Mouse (Mus musculus) megakaryocyte, embryonic 14.5 days (primary cell): ENCODE results near the gene Ercc1. TPM values are rescaled to one million over a fixed set of nuclear protein-coding genes. Genes with fewer than 3 reads are reported as not detected.

Experiments
- H3K27me3 ChIP-seq: replicated peaks from 2 replicates; pipeline ENCODE3; 2012; ENCODE audit warnings: inconsistent platforms
- H3K36me3 ChIP-seq: replicated peaks from 2 replicates; pipeline ENCODE3; 2012; ENCODE audit warnings: low read length, inconsistent platforms, mixed read lengths
- H3K4me1 ChIP-seq: 2 replicates; pipeline ENCODE4 v1.6.1; 2012; ENCODE audit warnings: inconsistent platforms
- H3K4me3 ChIP-seq: replicated peaks from 2 replicates; pipeline ENCODE3; 2012; ENCODE audit warnings: moderate library complexity, mild to moderate bottlenecking, inconsistent platforms
- H3K9me3 ChIP-seq: 2 replicates; pipeline ENCODE4 v1.6.1; 2012; ENCODE audit warnings: inconsistent platforms
- FLI1 ChIP-seq: IDR thresholded peaks from 2 replicates; pipeline ENCODE4 v1.6.1; 2012; ENCODE audit warnings: low read length, inconsistent platforms, mixed read lengths
- GATA1 ChIP-seq: IDR thresholded peaks from 3 replicates; pipeline ENCODE4 v1.6.1; 2012; ENCODE audit warnings: mixed read lengths, low read length, inconsistent platforms, borderline replicate concordance
- polyA plus RNA-seq: library from polyadenylated mRNA; stranded (reverse); fragments of >175 nt; gene quantifications from 2 replicates; pipeline ENCODE4 v1.2.3, GENCODE M21; 2012; ENCODE audit warnings: low replicate concordance; ENCODE audit not compliant: insufficient read depth

Ercc1 gene
- polyA plus RNA-seq, 1 experiment = 52.2 TPM

GRCm38 (mm10) chr7:19309278-19309883 lies 35.2 kb upstream of the Ercc1 start:
- no peaks in the 10 kb centered on the region for H3K36me3 ChIP-seq
- peaks cover 70% of the 10 kb centered on the region for H3K4me1 ChIP-seq
- H3K27me3 ChIP-seq = peaks cover 47% of the 10 kb centered on the region
- peaks cover 6% of the 10 kb centered on the region for H3K9me3 ChIP-seq
- TF ChIP-seq FLI1 (no peak), GATA1 (no peak)
- peak overlapping the region; percentile 91 for H3K4me3 ChIP-seq

- no peak for TF ChIP-seq FLI1
- no peak for TF ChIP-seq GATA1
- peak within 1 kb of the TSS; percentile 91 for H3K4me3 ChIP-seq
- peaks cover 6% of the 10 kb centered on the region for H3K9me3 ChIP-seq
- peaks cover 47% of the 10 kb centered on the region for H3K27me3 ChIP-seq
- H3K36me3 ChIP-seq = no peaks in the 10 kb centered on the region
- peaks cover 63% of the 10 kb centered on the region for H3K4me1 ChIP-seq
Observed at GRCm38 (mm10) chr7:19309884-19310641, 34.5 kb upstream of the Ercc1 start, which contains the start of gene Fosb. TSS of gene Fosb (minus strand) at chr7:19310051.

GRCm38 (mm10) chr7:19311991-19312390 lies 32.6 kb upstream of the Ercc1 start:
- peaks cover 47% of the 10 kb centered on the region for H3K27me3 ChIP-seq

GRCm38 (mm10) chr7:19314033-19314432 lies 30.5 kb upstream of the Ercc1 start:
- Histone ChIP-seq H3K9me3 (peaks cover 6% of the 10 kb centered on the region), H3K27me3 (peaks cover 60% of the 10 kb centered on the region), H3K36me3 (no peaks in the 10 kb centered on the region), H3K4me3 (no peak overlapping the region), H3K4me1 (peaks cover 63% of the 10 kb centered on the region)
- TF ChIP-seq GATA1 = no peak
- no peak for TF ChIP-seq FLI1

More at GRCm38 (mm10) chr7:19311991-19312390, 32.6 kb upstream of the Ercc1 start:
- TF ChIP-seq FLI1 (no peak), GATA1 (no peak)
- Histone ChIP-seq H3K4me1 (peaks cover 61% of the 10 kb centered on the region), H3K9me3 (peaks cover 6% of the 10 kb centered on the region), H3K36me3 (no peaks in the 10 kb centered on the region), H3K4me3 (no peak overlapping the region)

- Histone ChIP-seq H3K27me3 (peaks cover 68% of the 10 kb centered on the region), H3K9me3 (peaks cover 6% of the 10 kb centered on the region), H3K4me3 (peak overlapping the region; percentile 80), H3K36me3 (no peaks in the 10 kb centered on the region), H3K4me1 (peaks cover 76% of the 10 kb centered on the region)
- TF ChIP-seq GATA1 (no peak), FLI1 (no peak)
Observed at GRCm38 (mm10) chr7:19316451-19317161, 28.0 kb upstream of the Ercc1 start.

GRCm38 (mm10) chr7:19318201-19318600 lies 26.4 kb upstream of the Ercc1 start:
- no peaks in the 10 kb centered on the region for H3K9me3 ChIP-seq
- peaks cover 80% of the 10 kb centered on the region for H3K4me1 ChIP-seq
- no peak for TF ChIP-seq FLI1
- no peak overlapping the region for H3K4me3 ChIP-seq
- H3K36me3 ChIP-seq = no peaks in the 10 kb centered on the region
- H3K27me3 ChIP-seq = peaks cover 64% of the 10 kb centered on the region

GRCm38 (mm10) chr7:19318676-19319075 lies 25.9 kb upstream of the Ercc1 start:
- H3K4me3 ChIP-seq = peak overlapping the region; percentile 47
- no peaks in the 10 kb centered on the region for H3K9me3 ChIP-seq
- H3K4me1 ChIP-seq = peaks cover 78% of the 10 kb centered on the region
- TF ChIP-seq FLI1 = no peak
- TF ChIP-seq GATA1 = no peak
- H3K36me3 ChIP-seq = no peaks in the 10 kb centered on the region
- H3K27me3 ChIP-seq = peaks cover 61% of the 10 kb centered on the region

- Histone ChIP-seq H3K27me3 (peaks cover 61% of the 10 kb centered on the region), H3K9me3 (no peaks in the 10 kb centered on the region), H3K4me3 (peak overlapping the region; percentile 92), H3K4me1 (peaks cover 81% of the 10 kb centered on the region), H3K36me3 (no peaks in the 10 kb centered on the region)
- no peak for TF ChIP-seq GATA1
- TF ChIP-seq FLI1 = no peak
Observed at GRCm38 (mm10) chr7:19319458-19319857, 25.1 kb upstream of the Ercc1 start.

- Histone ChIP-seq H3K4me3 (peak overlapping the region; percentile 92), H3K36me3 (no peaks in the 10 kb centered on the region), H3K27me3 (peaks cover 59% of the 10 kb centered on the region), H3K9me3 (no peaks in the 10 kb centered on the region), H3K4me1 (peaks cover 83% of the 10 kb centered on the region)
- TF ChIP-seq FLI1 (no peak), GATA1 (no peak)
Observed at GRCm38 (mm10) chr7:19319906-19320305, 24.7 kb upstream of the Ercc1 start.
